Mouse (Mus musculus): ENCODE results near the gene Erich6b.

DNA sequence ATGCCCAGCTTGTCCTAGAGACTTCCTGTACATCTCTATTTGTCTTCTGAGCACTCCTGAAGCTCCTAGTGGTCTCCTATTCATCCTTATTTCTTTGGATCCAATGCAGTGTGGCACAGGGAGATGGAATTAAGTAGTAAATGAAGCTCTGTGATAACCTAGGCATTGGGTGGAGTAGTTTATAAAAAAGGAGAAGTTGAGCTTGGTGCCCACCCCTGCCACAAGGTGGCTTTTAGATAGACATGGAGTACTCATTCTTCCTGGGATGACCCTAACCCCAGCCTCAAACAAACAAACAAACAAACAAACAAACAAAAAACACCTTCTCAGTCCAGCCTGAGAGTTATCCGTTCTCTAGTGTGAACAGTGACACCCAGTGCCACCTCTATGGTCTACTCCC is 55.9 kb downstream of the Erich6b start:
- TF ChIP-seq TAL1 (conservative IDR thresholded peaks at IDR 0.05; ENCODE audit: low read depth, low read length) = no peak
- no peak for TF ChIP-seq GATA1 (IDR thresholded peaks at IDR 0.05; ENCODE audit: borderline replicate concordance, low read length)
- TF ChIP-seq CTCF (IDR thresholded peaks at IDR 0.05; ENCODE audit: low read depth, low read length) = no peak
- no peak for TF ChIP-seq POLR2AphosphoS5 (IDR thresholded peaks at IDR 0.05; ENCODE audit: insufficient replicate concordance, low read depth, low read length)
